Mouse (Mus musculus) embryonic facial prominence, embryonic 14.5 days (tissue): Measurements from ENCODE around the gene Ttc3. TPM values are rescaled to one million over a fixed set of nuclear protein-coding genes. Genes with fewer than 3 reads are reported as not detected.

Source experiments
- ATAC-seq: fragments of 200-750 bp; cut with Nextera tagmentation; 2 replicates; pipeline ENCODE4 v1.8.0; 2017; ENCODE audit warnings: low read depth, moderate number of reproducible peaks, moderate TSS enrichment
- DNase-seq: peaks from one replicate; pipeline ENCODE4 v3.0.0-alpha.2; 2015; ENCODE audit warnings: low spot score
- H3K27ac ChIP-seq: fragments of 300-500 bp; sonication (generic); replicated peaks from 2 replicates; pipeline ENCODE4 v1.5.1; 2014; ENCODE audit warnings: low read depth, mild to moderate bottlenecking, low read length, moderate library complexity
- H3K27me3 ChIP-seq: fragments of 300-500 bp; sonication (generic); replicated peaks from 2 replicates; pipeline ENCODE4 v1.6.1; 2014; ENCODE audit warnings: low read length; ENCODE audit not compliant: control insufficient read depth, insufficient read depth
- H3K36me3 ChIP-seq: fragments of 300-500 bp; sonication (generic); 2 replicates; pipeline ENCODE4 v1.6.1; 2014; ENCODE audit warnings: low read length, mixed read lengths; ENCODE audit not compliant: control insufficient read depth, insufficient read depth
- H3K4me1 ChIP-seq: fragments of 300-500 bp; sonication (generic); 2 replicates; pipeline ENCODE4 v1.6.1; 2014; ENCODE audit warnings: antibody characterized with exemption, low read length; ENCODE audit not compliant: control insufficient read depth, insufficient read depth
- H3K4me2 ChIP-seq: fragments of 300-500 bp; sonication (generic); 2 replicates; pipeline ENCODE4 v1.6.1; 2014; ENCODE audit warnings: low read depth, mild to moderate bottlenecking, low read length, moderate library complexity, mixed read lengths
- H3K4me3 ChIP-seq: fragments of 300-500 bp; sonication (generic); 2 replicates; pipeline ENCODE4 v1.5.1; 2014; ENCODE audit warnings: low read depth, mild to moderate bottlenecking, low read length
- H3K9ac ChIP-seq: fragments of 300-500 bp; sonication (generic); 2 replicates; pipeline ENCODE4 v1.6.1; 2014; ENCODE audit warnings: low read depth, mild to moderate bottlenecking, low read length, moderate library complexity, mixed read lengths
- H3K9me3 ChIP-seq: fragments of 300-500 bp; sonication (generic); 2 replicates; pipeline ENCODE4 v1.6.1; 2016; ENCODE audit warnings: low read length; ENCODE audit not compliant: control insufficient read depth
- WGBS: fragments of 180-500 bp; shearing (Covaris S2); extraction: QIAGEN DNeasy Blood & Tissue Kit; methylation state at CpG from one replicate; pipeline ENCODE4 v1.1.7; 2014; 5-methylcytosine and 5-hydroxymethylcytosine counted together
- polyA plus RNA-seq: library from polyadenylated mRNA; unstranded; fragments of >200 nt; fragmentation: Nextera tagmentation; extraction: Ambion mirVana; gene quantifications from 2 replicates; pipeline ENCODE4 v1.2.1, GENCODE M21; 2014

Ttc3 gene
- polyA plus RNA-seq, 1 experiment from 2014 or later, result 270 TPM

- H3K4me3 ChIP-seq, result no peak overlapping the region
- peaks cover 37% of the 10 kb centered on the region for H3K36me3 ChIP-seq
- 61% methylated on average over 7 of the region's 7 CpGs for WGBS
- H3K27me3 ChIP-seq, result no peaks in the 10 kb centered on the region
- no peaks in the 10 kb centered on the region for H3K9me3 ChIP-seq
- no peak overlapping the region for H3K27ac ChIP-seq
- DNase-seq, result peak; percentile 12
- no peak overlapping the region for H3K4me2 ChIP-seq
- peaks cover 4% of the 10 kb centered on the region; the same call in 1 of the 2 replicates for H3K4me1 ChIP-seq
- ATAC-seq, result no peak
- no peak overlapping the region for H3K9ac ChIP-seq
Measured at GRCm38 (mm10) chr16:94396641-94397040, 26.2 kb downstream of the Ttc3 start.

DNA sequence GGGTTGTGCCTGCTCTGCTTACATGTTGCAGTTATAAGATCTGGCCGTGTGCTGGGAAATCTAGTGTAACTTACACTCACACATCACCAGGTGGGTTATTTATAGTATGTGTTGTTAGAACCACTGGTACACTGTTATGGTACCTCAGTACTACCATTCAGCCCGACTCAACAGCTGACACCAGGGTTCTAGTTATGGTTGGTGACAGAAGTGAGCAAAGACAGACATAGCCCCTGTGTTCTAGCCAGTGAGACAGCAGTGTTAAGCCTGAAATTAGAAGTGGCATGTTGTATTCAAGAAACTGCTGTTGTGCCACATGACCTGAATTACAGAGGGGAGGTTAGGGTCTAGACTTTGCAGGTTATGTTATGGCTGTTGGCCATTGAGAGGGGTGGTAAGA is 28.7 kb downstream of the Ttc3 start:
- no peak for ATAC-seq
- H3K27ac ChIP-seq, result no peak overlapping the region
- no peaks in the 10 kb centered on the region for H3K27me3 ChIP-seq
- 91% methylated on average over 2 of the region's 2 CpGs for WGBS
- H3K4me2 ChIP-seq, result no peak overlapping the region
- peaks cover 4% of the 10 kb centered on the region; the same call in 1 of the 2 replicates for H3K4me1 ChIP-seq
- no peak overlapping the region for H3K4me3 ChIP-seq
- H3K9me3 ChIP-seq, result no peaks in the 10 kb centered on the region
- peaks cover 42% of the 10 kb centered on the region for H3K36me3 ChIP-seq
- H3K9ac ChIP-seq, result no peak overlapping the region
- DNase-seq, result no peak

GRCm38 (mm10) chr16:94401636-94402035 is 31.2 kb downstream of the Ttc3 start:
- no peak for DNase-seq
- ATAC-seq, result no peak
- WGBS, result 52% methylated on average over 2 of the region's 2 CpGs

GRCm38 (mm10) chr16:94402185-94402584 is 31.8 kb downstream of the Ttc3 start:
- H3K27me3 ChIP-seq, result no peaks in the 10 kb centered on the region
- no peak overlapping the region for H3K4me3 ChIP-seq
- 74% methylated on average over 4 of the region's 4 CpGs for WGBS
- peak; percentile 44; the same call in 1 of the 2 replicates for ATAC-seq
- no peaks in the 10 kb centered on the region for H3K9me3 ChIP-seq
- H3K4me2 ChIP-seq, result no peak overlapping the region
- no peaks in the 10 kb centered on the region for H3K4me1 ChIP-seq
- no peak overlapping the region for H3K27ac ChIP-seq
- DNase-seq, result peak; percentile 54
- H3K36me3 ChIP-seq, result peaks cover 38% of the 10 kb centered on the region
- no peak overlapping the region for H3K9ac ChIP-seq

More at GRCm38 (mm10) chr16:94401636-94402035, 31.2 kb downstream of the Ttc3 start:
- Histone ChIP-seq H3K4me1 (no peaks in the 10 kb centered on the region), H3K9me3 (no peaks in the 10 kb centered on the region), H3K36me3 (peaks cover 39% of the 10 kb centered on the region), H3K27me3 (no peaks in the 10 kb centered on the region), H3K4me2 (no peak overlapping the region), H3K27ac (no peak overlapping the region), H3K4me3 (no peak overlapping the region), H3K9ac (no peak overlapping the region)

DNA sequence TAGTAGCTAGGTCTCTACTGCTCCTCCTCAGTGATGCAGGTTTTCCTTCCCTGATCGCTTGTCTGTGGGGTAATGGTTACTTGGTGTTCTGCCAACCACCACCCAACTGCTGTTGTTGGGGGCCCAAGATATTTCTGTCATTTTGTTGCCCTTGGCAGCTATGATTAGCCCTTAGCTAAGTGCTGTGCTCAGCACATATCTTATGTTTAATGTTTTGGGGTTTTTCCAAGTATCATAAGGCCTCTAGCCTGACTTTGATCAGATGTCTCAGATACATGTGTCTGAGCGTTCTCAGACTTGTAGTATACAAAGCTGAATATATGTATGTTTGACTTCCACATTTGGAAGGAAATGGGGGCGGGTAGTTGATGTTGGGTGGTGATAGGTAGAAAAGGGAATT is 40.9 kb downstream of the Ttc3 start:
- H3K4me1 ChIP-seq, result no peaks in the 10 kb centered on the region
- H3K9me3 ChIP-seq, result no peaks in the 10 kb centered on the region
- H3K36me3 ChIP-seq, result peaks cover 77% of the 10 kb centered on the region
- no peak overlapping the region for H3K4me3 ChIP-seq
- ATAC-seq (no peak), DNase-seq (peak; percentile 15)
- WGBS, result 69% methylated on average over 3 of the region's 3 CpGs
- H3K27me3 ChIP-seq, result no peaks in the 10 kb centered on the region
- H3K4me2 ChIP-seq, result no peak overlapping the region
- no peak overlapping the region for H3K9ac ChIP-seq
- H3K27ac ChIP-seq, result no peak overlapping the region

DNA sequence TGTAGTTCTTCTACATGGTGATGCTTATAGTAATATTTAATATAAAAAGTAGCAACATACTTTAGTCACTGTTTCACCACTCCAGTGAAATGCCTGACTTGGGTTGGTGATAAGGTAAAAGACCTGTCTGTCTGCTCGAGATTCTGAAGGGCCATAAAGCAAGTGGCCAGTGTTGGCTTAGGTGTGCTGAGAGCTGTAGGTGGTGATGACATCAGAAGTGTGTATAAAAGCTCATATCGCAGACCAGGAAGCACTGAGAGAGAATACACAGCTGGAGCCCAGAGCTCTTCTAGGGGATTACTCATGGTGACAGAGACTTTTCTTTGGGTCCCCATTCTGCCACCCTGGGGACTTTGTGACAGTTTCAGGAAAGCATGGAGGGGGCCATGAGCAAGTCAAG is 41.8 kb downstream of the Ttc3 start:
- 93% methylated on average over 2 of the region's 2 CpGs for WGBS
- no peak for DNase-seq

GRCm38 (mm10) chr16:94412760-94413159 is 42.3 kb downstream of the Ttc3 start:
- Histone ChIP-seq H3K27me3 (no peaks in the 10 kb centered on the region), H3K27ac (no peak overlapping the region), H3K4me1 (no peaks in the 10 kb centered on the region), H3K36me3 (peaks cover 78% of the 10 kb centered on the region), H3K4me3 (no peak overlapping the region), H3K9me3 (no peaks in the 10 kb centered on the region), H3K9ac (no peak overlapping the region), H3K4me2 (no peak overlapping the region)
- 91% methylated on average over 4 of the region's 4 CpGs for WGBS
- DNase-seq, result no peak
- ATAC-seq, result no peak

More for the DNA sequence above, 41.8 kb downstream of the Ttc3 start:
- no peak overlapping the region for H3K4me2 ChIP-seq
- H3K27me3 ChIP-seq, result no peaks in the 10 kb centered on the region
- no peak overlapping the region for H3K4me3 ChIP-seq
- no peak overlapping the region for H3K9ac ChIP-seq
- no peak for ATAC-seq
- no peaks in the 10 kb centered on the region for H3K9me3 ChIP-seq
- H3K27ac ChIP-seq, result no peak overlapping the region
- no peaks in the 10 kb centered on the region for H3K4me1 ChIP-seq
- H3K36me3 ChIP-seq, result peaks cover 78% of the 10 kb centered on the region

- ATAC-seq (no peak), DNase-seq (no peak)
- H3K27ac ChIP-seq, result no peak overlapping the region
- H3K27me3 ChIP-seq, result no peaks in the 10 kb centered on the region
- WGBS, result 95% methylated on average over 6 of the region's 6 CpGs
- no peaks in the 10 kb centered on the region for H3K4me1 ChIP-seq
- no peaks in the 10 kb centered on the region for H3K9me3 ChIP-seq
- peaks cover 83% of the 10 kb centered on the region for H3K36me3 ChIP-seq
- H3K4me3 ChIP-seq, result no peak overlapping the region
- no peak overlapping the region for H3K9ac ChIP-seq
- H3K4me2 ChIP-seq, result no peak overlapping the region
Measured at GRCm38 (mm10) chr16:94414151-94414550, 43.7 kb downstream of the Ttc3 start.

- WGBS, result 95% methylated on average over 3 of the region's 3 CpGs
- ATAC-seq (no peak), DNase-seq (no peak)
- Histone ChIP-seq H3K4me3 (no peak overlapping the region), H3K36me3 (peaks cover 88% of the 10 kb centered on the region), H3K27ac (no peak overlapping the region), H3K9ac (no peak overlapping the region), H3K4me1 (no peaks in the 10 kb centered on the region), H3K4me2 (no peak overlapping the region), H3K9me3 (0 out of 2 replicates have a peak, but pooled peaks cover 6% of the 10 kb centered on the region), H3K27me3 (no peaks in the 10 kb centered on the region)
Measured at GRCm38 (mm10) chr16:94420498-94420897, 50.1 kb downstream of the Ttc3 start.
